Mouse (Mus musculus) heart, postnatal 10 days (tissue): ENCODE measurements around the gene Sesn3. TPM values are rescaled to one million over a fixed set of nuclear protein-coding genes. Genes with fewer than 3 reads are reported as not detected.
A peak's percentile ranks its signal among the peaks of the same experiment; 100 is the strongest.

ENCODE experiments used
- DNase-seq, 2 experiments: peaks; one replicate each; pipeline ENCODE4 v3.0.0; 2021
- intact Hi-C: fragments of 180-260 bp; cut with DNase I; formaldehyde crosslinking; loops from one replicate; pipeline ENCODE4 v1.15.1; 2025
- total RNA-seq, 2 experiments: library from RNA; stranded (reverse); gene quantifications; 2 replicates each; pipeline ENCODE4 v1.2.3; 2021

Sesn3 gene
- total RNA-seq, 2 experiments from 2014 or later, result 25.0 to 31.3 TPM

DNA sequence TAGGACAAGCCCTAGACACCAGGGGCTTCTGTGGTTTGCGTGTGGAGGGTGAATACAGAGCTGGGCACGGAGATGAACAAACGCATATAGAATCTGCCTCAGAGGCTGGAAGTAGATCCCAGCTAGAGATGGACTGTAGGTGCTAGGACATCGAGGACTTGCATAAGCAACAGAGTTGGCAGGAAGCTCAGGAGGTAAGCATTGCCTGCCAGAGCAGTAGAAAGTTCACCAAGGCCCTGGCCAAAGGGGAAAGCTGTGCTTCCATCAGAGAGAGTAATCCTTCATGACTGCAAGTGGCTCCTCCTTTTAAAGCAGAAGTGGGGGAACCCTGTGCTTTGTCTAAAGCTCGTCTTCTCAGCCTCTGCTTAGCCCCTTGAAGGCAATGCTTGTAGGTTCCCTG, 74.5 kb downstream of the Sesn3 start:
- intact Hi-C loops, result loop anchor here (5.0 kb wide), 2 partner anchors 103 to 348 kb away; no protein-coding TSS in a partner anchor

DNA sequence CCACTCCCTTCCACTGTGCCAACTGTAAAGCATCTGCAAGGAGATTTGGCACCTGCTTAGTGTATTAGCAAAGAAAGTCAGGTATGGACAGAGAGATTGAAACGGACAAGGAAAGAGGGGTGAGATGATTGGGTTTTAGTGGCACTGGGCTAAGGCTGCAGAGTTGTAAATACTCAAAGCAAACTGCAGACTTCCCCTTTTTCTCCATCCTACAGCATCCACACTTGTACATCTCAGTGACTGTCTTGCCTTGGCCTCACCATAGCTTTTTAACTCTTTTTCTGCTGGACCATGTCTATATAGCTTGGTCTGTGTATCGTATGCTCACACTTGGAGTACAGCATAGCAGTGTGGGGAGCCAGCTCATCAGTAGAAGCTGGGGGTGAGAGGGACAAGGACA, 75.9 kb downstream of the Sesn3 start:
- DNase-seq, result no peak
- intact Hi-C loops, result loop anchor here (10.0 kb wide), 1 partner anchor 144 kb away; no protein-coding TSS in a partner anchor

More for the DNA sequence above, 74.5 kb downstream of the Sesn3 start:
- no peak for DNase-seq

GRCm38 (mm10) chr9:14352337-14352736, 77.5 kb downstream of the Sesn3 start:
- intact Hi-C loops, result loop anchor here (10.0 kb wide), 1 partner anchor 142 kb away; no protein-coding TSS in a partner anchor
- no peak for DNase-seq

DNA sequence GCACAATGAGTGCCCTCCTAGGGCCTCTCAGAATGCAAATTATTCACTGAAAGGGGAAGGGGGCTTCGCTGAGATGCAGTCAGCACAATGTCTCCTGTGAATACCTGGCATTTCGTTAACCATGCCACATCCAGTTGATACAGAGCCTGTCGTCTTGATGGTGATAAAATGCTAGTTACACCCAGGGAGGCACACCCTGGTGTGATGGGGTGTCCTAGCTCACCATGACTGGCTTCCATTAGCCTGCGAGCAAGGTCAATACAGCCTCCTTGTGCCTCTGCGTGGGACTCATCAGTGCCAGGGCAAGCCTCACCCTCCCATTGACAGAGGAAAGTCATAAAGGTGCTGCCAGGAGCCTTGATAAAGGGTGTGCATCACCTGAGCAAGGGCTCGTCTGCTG, 80.0 kb downstream of the Sesn3 start:
- no peak for DNase-seq
- intact Hi-C loops, result loop anchor here (10.0 kb wide), 1 partner anchor 140 kb away; no protein-coding TSS in a partner anchor

DNA sequence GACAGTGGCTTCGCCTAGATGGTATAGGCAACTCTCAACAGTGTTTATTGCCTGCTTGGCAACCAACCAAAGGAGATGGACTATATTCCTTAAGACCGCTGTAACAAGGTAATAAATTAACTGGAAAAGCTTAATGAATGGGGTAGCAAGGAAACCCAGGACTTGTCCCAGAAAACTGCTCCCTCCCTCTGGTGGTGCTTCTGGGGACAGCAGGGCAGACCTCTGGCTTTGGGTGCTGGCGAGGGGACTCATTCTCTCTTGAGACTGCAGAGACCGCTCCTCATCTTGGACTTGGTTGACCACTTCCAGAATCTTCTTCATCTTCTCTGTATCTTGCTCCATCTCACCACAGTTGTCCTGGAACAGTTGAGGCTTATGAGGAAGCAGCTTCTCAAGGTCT, 82.2 kb downstream of the Sesn3 start:
- no peak for DNase-seq
- intact Hi-C loops, result loop anchor here (10.0 kb wide), 1 partner anchor 138 kb away; no protein-coding TSS in a partner anchor

DNA sequence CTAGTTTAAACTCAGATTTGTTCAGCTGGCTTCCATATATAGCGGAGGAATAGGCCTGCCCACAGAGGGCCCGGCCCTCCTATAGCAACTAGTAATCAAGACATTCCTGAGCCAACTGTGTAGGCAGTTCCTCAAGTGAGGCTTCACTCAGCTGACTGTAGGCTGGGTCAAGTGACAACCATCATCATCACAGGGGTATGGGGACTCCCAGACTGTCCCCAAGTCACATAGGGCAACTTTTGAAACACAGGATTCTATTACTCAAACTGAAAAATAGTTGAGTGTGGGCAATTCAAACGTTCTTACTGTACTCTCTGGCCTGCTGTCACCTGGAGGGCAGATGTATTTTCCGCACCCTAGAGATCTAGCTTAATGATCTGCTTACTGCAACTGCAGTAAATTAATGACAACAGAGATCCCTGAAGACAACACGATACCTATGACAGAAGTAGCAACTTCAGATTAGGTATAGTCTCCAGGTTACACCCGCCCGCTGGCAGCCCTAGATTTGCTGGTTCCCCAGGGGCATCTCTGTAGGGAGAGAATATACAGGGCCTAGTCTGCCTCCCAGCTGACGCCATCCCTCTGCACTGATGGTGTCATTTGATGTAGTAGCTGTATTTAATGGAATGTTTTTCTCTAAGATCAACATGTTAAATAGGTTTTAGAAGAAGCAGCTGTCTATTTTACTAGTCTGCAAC, 87.4 kb downstream of the Sesn3 start:
- intact Hi-C loops, result no loop called here
- DNase-seq, result no peak

- intact Hi-C loops, result no loop called here
- DNase-seq, result no peak
These were observed 88.7 kb downstream of the Sesn3 start for GRCm38 (mm10) chr9:14363540-14363939.

DNA sequence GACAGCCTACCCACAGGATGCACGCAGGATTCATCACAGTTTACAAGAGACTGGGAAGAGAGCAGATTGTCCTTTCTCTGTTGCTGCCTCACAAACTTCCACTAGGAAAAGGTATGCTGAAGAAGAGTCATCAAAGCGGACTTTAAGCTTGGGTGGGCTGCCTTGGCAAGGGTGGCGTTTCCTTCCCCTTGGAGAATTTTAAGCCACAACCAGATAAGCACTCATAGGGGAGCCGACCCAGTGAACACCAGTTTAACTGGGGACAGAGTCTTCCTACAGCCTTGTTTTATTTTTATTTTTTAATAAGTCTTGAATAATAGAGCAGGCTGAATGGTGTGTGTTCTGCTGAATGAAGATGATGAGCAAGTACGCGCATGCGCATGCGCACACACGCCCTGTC, 89.9 kb downstream of the Sesn3 start:
- DNase-seq, result no peak
- intact Hi-C loops, result no loop called here

GRCm38 (mm10) chr9:14365481-14366125, 90.7 kb downstream of the Sesn3 start:
- DNase-seq, result peak; percentile 29 to 38
- intact Hi-C loops, result no loop called here

DNA sequence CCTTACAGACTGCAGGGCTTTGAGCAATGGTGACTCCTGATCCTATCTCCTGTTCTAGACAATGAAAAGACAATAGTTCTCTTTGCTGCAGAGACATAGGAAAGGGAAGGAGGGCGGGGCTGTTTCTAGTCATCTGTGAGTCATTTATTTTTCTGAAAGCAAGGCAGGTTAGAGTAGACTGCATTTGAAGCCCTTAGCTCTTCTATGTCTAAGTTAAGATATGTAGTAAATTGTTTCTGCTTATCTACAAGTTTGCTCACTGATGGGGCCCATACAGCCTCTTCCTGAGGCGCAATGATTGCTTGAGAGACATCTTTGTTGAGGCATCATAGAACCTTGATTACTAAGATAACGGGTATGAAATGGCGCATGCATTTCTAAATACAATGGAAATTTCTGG, 93.0 kb downstream of the Sesn3 start:
- no peak for DNase-seq
- intact Hi-C loops, result no loop called here

- intact Hi-C loops, result no loop called here
- DNase-seq, result no peak
These were observed 94.4 kb downstream of the Sesn3 start for GRCm38 (mm10) chr9:14369271-14369670.

DNA sequence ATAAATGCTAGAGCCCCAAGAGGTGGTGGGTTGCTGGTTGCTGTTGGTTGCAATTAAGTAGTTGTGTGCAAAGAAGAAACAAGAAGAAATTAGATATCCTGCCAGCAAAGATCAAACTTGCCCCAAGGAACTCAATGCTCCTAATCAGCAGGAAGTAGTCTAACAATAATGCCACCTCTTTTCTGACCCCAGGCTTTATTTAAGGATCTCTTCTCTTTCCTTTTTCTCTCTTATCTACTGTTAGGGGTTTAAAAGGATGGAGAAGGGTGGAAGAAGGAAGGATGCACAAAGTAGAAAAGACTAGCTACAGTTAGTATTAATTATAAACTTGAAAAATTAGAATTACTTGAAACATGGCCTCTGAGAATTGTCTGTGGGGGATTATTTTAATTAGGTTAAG, 97.6 kb downstream of the Sesn3 start:
- intact Hi-C loops, result no loop called here
- no peak for DNase-seq

GRCm38 (mm10) chr9:14376149-14376548, 101.3 kb downstream of the Sesn3 start:
- no peak for DNase-seq
- intact Hi-C loops, result no loop called here

GRCm38 (mm10) chr9:14378151-14378550, 103.3 kb downstream of the Sesn3 start:
- intact Hi-C loops, result no loop called here
- DNase-seq, result no peak

DNA sequence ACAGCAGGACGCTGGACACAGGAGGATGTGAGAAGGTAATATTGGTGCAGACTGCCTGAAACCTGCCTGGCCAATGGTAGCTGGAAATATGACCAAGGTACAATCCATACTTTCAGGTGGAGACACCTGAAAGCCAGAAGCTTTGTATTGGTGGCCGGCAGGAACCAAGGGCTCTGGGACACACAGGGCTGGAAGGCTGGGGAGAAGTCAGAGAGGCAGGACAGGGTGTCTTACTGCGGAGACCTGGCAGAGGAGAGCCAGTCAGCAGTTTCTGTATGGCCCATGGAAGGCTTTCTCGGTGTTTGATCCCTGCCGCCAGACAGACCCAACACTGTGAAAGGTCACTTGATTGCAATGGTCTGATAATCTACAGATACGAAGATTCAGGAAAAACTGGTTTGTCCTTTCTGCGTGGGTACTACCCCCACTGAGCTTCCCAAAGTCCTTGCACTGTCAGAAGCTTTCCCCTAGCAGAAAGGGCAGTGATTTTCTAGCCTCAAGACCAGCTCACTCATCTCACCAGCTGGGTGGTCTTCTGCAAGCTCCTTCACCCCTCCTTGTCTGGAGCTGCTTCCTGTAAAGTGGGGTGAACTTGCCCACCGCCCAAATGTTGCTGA, 105.0 kb downstream of the Sesn3 start:
- intact Hi-C loops, result no loop called here
- no peak for DNase-seq

- DNase-seq, result peak; percentile 89 to 91
- intact Hi-C loops, result loop anchor here (1.0 kb wide), 1 partner anchor 120 kb away; the partner anchor contains the start of genes Cwc15 and Kdm4d
These were observed 105.8 kb downstream of the Sesn3 start for GRCm38 (mm10) chr9:14380386-14381285.

DNA sequence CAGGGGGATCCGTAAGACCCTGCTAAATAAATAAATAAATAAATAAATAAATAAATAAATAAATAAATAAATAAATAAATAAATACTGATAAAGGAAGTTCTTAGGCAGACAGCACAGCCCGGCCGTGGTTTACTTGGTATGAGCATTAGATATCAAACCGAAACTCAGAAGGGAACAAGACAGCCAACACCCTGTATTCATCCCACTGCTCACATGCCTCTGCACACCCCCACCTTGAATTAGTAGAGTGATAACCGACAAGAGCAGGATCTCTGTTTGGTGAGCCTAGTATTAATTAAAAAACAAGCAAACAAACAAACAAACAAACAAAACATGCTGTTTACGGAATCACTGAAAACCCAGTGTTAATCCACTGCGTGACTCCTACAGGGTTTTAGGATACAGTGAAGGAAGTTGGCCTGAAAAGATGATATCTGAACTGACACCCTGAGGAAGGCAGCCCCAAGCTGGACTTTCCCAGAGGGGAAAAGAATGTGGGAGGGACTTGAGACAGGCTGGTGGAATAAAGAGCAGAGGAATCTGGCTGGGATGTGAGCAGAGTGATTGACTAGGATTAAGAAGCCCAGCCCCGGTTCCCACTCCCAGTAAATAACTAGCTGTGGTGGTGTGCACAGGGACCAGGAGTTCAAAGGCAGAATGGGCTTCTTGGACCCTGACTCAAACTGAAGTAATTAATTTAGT, 106.6 kb downstream of the Sesn3 start, which contains the start of gene Endod1:
Gene Endod1 (minus strand): TSS at position 155 of the 703 bp plus-strand sequence.
- DNase-seq, result peak; percentile 39 to 53
- intact Hi-C loops, result loop anchor here (1.0 kb wide), 1 partner anchor 119 kb away; the partner anchor contains the start of genes Cwc15 and Kdm4d

DNA sequence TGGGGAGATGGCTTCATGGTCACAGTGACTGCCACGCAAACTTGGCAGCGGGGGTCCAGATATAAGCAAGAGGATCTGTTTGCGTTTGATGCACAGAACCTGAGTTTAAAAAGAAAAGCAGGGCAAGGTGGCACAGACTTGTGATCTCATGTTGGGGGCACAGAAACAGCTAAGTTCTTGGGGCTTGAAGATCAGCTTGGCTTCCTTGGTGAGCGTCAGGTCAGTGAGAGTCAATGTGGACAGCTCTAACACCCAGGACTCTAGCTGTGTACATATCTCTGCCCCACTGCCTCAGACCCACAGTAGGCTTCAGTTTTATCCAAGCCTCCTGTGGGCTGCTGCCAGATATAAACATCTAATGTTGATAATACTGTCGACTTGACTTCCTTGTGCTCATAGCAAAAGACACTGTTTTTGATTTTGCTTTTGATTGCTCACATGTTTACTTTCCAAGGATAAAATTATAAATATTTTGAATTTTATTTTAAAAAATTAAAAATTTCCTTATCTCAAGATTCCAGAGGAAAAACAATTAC, 107.5 kb downstream of the Sesn3 start:
- intact Hi-C loops, result no loop called here
- no peak for DNase-seq
